Comparison of ENCODE assay signal across 16 mouse cellular contexts in the genomic region with DNA sequence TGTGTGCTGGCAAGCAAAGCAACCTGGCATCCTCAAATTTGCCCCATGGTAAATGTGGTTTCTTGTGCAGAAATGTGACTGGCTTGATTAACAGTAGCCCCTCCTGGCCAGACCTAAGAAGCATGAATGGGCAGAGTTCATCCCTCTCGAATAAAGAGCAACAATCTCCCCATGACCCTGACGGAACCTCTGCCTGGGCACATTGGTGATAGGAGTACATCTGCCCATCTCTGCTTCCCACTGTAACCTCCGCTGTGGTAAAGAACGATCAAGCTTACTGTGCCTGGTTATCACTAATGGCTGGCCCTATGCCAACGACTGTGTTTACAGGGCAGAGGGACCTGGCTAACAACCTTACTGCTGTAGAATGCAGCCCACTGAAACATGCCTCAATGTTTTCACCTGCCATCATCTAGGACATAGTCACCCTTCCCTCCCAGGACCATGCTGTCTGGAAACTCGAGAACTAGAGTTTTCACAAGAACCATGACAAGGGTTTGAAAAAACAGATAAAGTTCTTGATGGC.
"Had no signal": no experiment of that assay in that cellular context is flagged by ENCODE, and none has a peak within 500 bp of the region (broad histone marks: within the 10 kb centered on the region; RNA-seq: fewer than 3 reads in every experiment).

No protein-coding gene starts in this region.

- ATAC-seq: lung, postnatal 0 days; midbrain, embryonic 13.5 days had no signal

- H3K27me3 ChIP-seq: limb, embryonic 12.5 days; megakaryocyte, embryonic 14.5 days; midbrain, embryonic 13.5 days; neural tube, embryonic 15.5 days had no signal

- DNase-seq: kidney, adult 8-10 months; liver; lung, adult 2 months; lung, postnatal 4 days; right cerebral cortex, postnatal 4 days; spleen, adult 18-20 months; thymus, adult 18-20 months; thymus, postnatal 14 days had no signal

- H3K9ac ChIP-seq: limb, embryonic 12.5 days; liver, embryonic 14.5 days; midbrain, embryonic 13.5 days; neural tube, embryonic 15.5 days had no signal

- H3K27ac ChIP-seq: left cerebral cortex, adult 2 months; limb, embryonic 12.5 days; liver, embryonic 14.5 days; midbrain, embryonic 13.5 days; neural tube, embryonic 15.5 days had no signal

- H3K9me3 ChIP-seq: limb, embryonic 12.5 days; midbrain, embryonic 13.5 days; neural tube, embryonic 15.5 days had no signal

- H3K4me2 ChIP-seq: limb, embryonic 12.5 days; midbrain, embryonic 13.5 days; neural tube, embryonic 15.5 days had no signal

- H3K4me1 ChIP-seq: megakaryocyte, embryonic 14.5 days; midbrain, embryonic 13.5 days; neural tube, embryonic 15.5 days had no signal

- H3K4me3 ChIP-seq: left cerebral cortex, adult 2 months; limb, embryonic 12.5 days; megakaryocyte, embryonic 14.5 days; midbrain, embryonic 13.5 days; myocyte; neural tube, embryonic 15.5 days had no signal

- H3K36me3 ChIP-seq: limb, embryonic 12.5 days; midbrain, embryonic 13.5 days; neural tube, embryonic 15.5 days had no signal
